Mouse (Mus musculus) ZHBTc4 (cell line): ENCODE measurements at regions not wholly inside any gene's neighbourhood (a gene's known extent, or its start where the extent isn't known, plus 50 kb on each side); places are given as distances from the start of the nearest gene placed in this dataset.
A peak's percentile ranks its signal among the peaks of the same experiment; 100 is the strongest.

Experiments used
- DNase-seq: peaks from one replicate; pipeline ENCODE4 v3.0.0-alpha.2; 2011; ENCODE audit warnings: low read depth, low spot score

DNA sequence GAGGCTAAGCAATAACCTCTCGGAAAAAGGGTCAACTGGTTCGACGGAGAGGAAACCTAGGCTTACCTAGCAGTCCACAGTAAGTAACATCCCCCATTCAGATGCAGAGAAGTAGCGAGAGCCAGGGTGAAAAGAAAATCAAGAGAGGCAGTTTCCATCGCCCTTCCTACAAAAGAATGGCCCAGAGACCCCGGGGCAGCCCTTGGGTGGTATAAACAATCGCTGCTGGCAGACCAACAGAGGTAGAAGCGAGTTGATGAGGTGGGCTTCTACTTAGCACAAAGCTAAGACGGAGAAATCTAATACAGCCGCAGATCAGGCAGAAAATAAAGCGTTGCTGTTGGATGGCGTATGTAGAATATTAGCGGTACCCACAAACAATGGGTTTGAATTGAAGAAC lies 57.8 kb upstream of the Arl15 start:
- DNase-seq = no peak

DNA sequence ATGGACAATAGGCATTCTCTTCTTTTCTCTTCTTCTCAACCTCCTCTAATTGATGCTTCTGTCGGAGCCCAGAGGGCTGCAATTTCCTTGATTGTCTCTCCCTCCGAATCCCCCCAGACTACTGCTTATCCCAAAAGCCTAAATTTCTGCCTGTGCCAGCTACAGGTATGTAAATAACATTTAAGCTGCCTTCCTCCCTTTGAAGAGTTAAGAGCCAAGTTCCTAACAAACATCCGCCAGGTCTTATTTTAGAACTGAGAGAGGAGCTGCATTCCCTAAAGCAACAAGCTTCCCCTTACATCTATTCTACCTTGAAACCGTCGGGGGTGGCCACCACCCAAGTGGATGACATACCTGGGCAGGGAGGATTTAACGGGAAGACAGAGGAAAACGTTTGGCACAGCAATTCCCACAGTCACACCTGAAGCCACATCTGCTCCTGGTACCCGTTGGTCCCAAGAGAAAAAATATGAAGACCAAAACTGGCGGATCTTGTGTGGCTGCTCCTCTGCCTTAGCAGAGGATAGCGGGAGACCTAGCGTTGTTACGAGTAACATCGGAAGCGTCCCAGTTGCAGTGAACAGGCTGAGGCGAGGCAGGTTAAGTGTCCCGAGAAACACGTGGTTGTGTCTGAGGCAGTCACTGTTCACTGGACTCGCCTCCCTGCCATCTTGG lies 58.6 kb upstream of the Arl15 start:
- DNase-seq = peak; percentile 60

- peak; percentile 71 for DNase-seq
Measured at GRCm38 (mm10) chr13:113734134-113734794, 60.0 kb upstream of the Arl15 start.

- no peak for DNase-seq
Measured at GRCm38 (mm10) chr13:113733734-113734133, 60.6 kb upstream of the Arl15 start.

GRCm38 (mm10) chr13:113730776-113731400 lies 63.4 kb upstream of the Arl15 start:
- peak; percentile 63 for DNase-seq

DNA sequence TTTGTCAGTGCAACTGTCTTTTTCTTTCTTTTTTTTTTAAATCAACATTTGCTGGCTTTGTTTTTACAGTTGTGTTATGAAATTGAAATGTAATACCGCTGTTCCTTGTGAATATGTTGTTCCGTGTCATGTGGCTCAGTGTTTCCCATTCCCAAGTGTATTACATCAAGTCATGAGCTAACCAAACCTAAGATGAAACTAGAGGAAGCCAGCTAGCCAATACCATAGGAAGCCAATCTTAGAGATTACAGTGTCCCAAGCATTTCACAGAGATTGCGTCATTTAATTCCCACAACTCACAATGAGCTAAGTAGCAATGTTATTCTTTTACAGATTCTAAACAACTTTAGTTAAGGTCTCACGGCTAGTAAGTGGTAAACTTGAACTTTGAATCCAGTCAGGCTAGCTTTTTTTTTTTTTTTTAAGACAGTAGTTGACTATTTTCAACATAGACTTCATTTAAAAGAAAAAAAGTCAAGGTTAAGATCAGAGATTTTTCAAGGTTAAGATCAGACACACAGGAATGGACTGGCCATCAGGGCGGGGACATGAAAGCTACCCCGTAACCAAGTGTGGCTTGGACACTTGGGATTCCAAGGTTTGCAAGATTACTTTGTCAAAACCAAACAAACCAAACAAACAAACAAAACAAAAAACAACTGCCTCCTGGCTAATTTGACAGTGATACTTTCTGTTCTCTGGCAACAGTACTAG lies 64.1 kb upstream of the Arl15 start:
- peak; percentile 51 for DNase-seq

- DNase-seq = no peak
Measured at GRCm38 (mm10) chr13:113729574-113729973, 64.7 kb upstream of the Arl15 start.

DNA sequence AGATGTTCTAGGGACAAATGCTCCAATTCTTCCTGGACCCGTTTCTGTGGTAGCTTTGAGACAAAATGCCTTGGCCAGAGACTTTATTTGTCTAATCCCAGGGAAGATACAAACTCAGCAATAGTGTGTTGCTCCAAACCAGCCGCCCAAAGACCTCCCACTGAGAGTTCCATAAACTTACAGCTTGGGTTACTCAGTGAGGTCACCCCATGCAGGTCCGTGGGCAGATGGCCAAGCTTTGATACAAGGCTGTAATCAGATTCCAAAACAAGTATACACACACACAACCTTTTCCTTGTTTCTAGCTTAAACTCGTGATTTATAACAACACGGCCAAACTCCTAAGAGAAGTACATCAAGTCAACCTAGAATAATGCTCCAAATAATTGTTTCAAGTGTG lies 64.6 kb upstream of the Hspb3 start:
- DNase-seq = peak; percentile 27

DNA sequence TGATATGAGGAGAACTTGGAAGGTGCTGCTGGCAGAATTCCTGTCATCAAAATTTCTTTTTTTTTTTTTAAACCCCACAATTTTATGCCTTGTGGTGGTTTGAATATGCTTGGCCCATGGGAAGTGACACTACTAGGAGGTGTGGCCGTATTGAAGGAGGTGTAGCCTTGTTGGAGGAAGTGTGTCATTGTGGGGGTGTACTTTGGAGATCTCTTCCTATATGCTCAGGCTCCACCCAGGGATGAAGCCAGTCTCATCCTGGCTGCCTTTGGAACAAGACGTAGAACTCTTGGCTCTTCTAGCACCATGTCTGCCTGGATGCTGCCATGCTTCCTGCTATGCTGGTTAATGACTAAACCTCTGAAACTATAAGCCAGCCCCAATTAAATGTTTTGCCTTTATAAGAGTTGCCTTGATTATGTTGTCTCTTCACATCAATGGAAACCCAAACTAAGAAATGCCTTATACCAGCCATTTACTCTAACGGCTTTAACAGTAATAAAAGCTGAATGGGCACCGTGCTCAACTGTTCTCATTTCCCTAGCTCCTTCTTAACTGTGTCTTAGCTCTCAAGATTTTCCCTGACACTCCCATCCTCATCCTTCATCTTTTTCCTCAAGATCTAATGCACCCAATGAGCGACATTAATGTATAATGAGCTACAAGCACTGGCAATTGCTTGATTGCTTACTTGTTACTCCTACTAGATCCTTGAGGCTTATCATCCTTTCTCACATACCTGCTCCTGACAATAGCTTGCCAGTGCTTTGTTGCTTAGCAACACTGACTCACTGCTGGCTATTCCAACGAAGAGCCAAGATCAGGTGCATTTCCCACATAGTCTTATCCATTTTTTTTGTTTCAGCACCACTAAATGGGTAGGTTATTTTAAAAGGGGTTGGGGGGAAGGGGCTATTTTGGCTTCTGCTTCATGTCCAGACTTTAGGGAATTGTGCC lies 61.7 kb upstream of the Hspb3 start:
- DNase-seq = peak; percentile 76

GRCm38 (mm10) chr13:113715231-113715630 lies 51.8 kb upstream of the Hspb3 start:
- DNase-seq = no peak

GRCm38 (mm10) chr13:113713844-113714243 lies 50.4 kb upstream of the Hspb3 start:
- no peak for DNase-seq
